Mouse (Mus musculus) hindbrain, embryonic 16.5 days (tissue): ENCODE data around the gene Galnt9. TPM values are rescaled to one million over a fixed set of nuclear protein-coding genes. Genes with fewer than 3 reads are reported as not detected.

Experiments
- ATAC-seq: fragments of 200-750 bp; cut with Nextera tagmentation; 2 replicates; pipeline ENCODE4 v1.8.0; 2017; ENCODE audit warnings: moderate TSS enrichment, moderate library complexity
- H3K27ac ChIP-seq: fragments of 300-500 bp; sonication (generic); 2 replicates; pipeline ENCODE4 v1.5.1; 2014; ENCODE audit warnings: low read depth, mild to moderate bottlenecking, control low read depth, low read length, moderate library complexity
- H3K27me3 ChIP-seq: fragments of 300-500 bp; sonication (generic); replicated peaks from 2 replicates; pipeline ENCODE4 v1.6.1; 2014; ENCODE audit warnings: low read length; ENCODE audit not compliant: control insufficient read depth, insufficient read depth
- H3K36me3 ChIP-seq: fragments of 300-500 bp; sonication (generic); 2 replicates; pipeline ENCODE4 v1.6.1; 2014; ENCODE audit warnings: mild to moderate bottlenecking, low read length, moderate library complexity, mixed read lengths; ENCODE audit not compliant: control insufficient read depth, insufficient read depth
- H3K4me1 ChIP-seq: fragments of 300-500 bp; sonication (generic); 2 replicates; pipeline ENCODE4 v1.6.1; 2014; ENCODE audit warnings: low read depth, low read length; ENCODE audit not compliant: control insufficient read depth, insufficient read depth
- H3K4me2 ChIP-seq: fragments of 300-500 bp; sonication (generic); 2 replicates; pipeline ENCODE4 v1.6.1; 2014; ENCODE audit warnings: mild to moderate bottlenecking, low read length, control low read depth, moderate library complexity
- H3K4me3 ChIP-seq: fragments of 300-500 bp; sonication (generic); 2 replicates; pipeline ENCODE4 v1.5.1; 2014; ENCODE audit warnings: mild to moderate bottlenecking, low read length, control low read depth, moderate library complexity
- H3K9ac ChIP-seq: fragments of 300-500 bp; sonication (generic); 2 replicates; pipeline ENCODE4 v1.6.1; 2014; ENCODE audit warnings: low read depth, mild to moderate bottlenecking, control low read depth, low read length, moderate library complexity
- H3K9me3 ChIP-seq: fragments of 300-500 bp; sonication (generic); 2 replicates; pipeline ENCODE4 v1.6.1; 2014; ENCODE audit warnings: mild to moderate bottlenecking, low read length, moderate library complexity; ENCODE audit not compliant: control insufficient read depth
- WGBS: fragments of 180-500 bp; shearing (Covaris S2); extraction: QIAGEN DNeasy Blood & Tissue Kit; methylation state at CpG from one replicate; pipeline ENCODE4 v1.1.7; 2014; 5-methylcytosine and 5-hydroxymethylcytosine counted together
- microRNA-seq: library from miRNA; unstranded; fragments of <30 nt; microRNA quantifications from one replicate; pipeline ENCODE4, GENCODE M21; 2017
- polyA plus RNA-seq: library from polyadenylated mRNA; unstranded; fragments of >200 nt; fragmentation: Nextera tagmentation; extraction: Ambion mirVana; gene quantifications from 2 replicates; pipeline ENCODE4 v1.2.1, GENCODE M21; 2015

Gene Galnt9
- polyA plus RNA-seq, 1 experiment from 2014 or later = 24.9 TPM

DNA sequence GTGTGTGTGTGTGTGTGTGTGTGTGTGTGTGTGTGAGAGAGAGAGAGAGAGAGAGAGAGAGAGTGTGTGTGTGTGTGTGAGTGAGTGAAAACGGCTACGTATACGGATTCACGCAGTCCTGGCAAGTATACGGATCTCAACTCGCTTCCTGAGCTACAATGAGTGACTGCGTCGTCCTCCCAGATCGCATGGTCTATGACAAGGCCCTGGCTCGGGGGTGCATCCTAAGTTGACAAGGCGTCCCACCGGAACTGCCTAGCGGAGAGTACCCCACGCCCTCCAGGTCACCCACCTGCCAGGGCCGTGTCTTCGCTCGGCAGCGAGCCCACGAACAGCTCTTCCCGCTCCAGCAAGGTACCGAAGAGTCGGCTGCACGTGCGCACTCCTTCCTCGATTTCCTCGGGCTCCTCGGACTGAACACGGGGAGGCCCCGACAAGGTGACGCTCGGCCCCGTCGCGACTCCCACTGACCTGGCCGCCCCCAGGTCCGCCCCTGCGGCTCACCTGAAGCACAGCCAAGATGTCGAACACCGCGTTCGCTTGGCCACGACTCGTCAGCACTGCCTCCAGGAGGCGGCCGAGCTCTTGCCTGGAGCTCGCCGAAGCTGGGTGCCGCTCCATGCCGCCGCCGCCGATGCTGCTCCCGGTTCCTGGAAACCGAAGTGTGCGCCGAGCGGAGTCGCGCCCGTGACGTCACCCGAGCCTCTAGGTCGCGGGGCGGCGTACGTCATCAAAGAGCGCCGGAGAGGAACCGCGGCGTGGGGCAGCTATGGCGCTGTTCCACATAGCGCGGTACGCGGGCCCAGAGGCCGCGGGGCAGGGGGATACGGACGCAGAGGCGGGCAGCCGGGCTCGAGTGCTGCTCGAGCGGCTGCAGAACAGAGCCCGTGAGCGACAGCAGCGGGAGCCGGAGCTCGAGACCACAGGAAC lies 108.8 kb downstream of the Galnt9 start, which contains the start of the genes Noc4l and Ddx51:
Noc4l (minus strand) TSS at position 699 of the 930 bp plus-strand sequence.
Ddx51 (plus strand) TSS at position 733 of the 930 bp plus-strand sequence.
- Histone ChIP-seq H3K27ac (peak within 1 kb of the TSS; percentile 54; the same call in 1 of the 2 replicates), H3K27me3 (no peaks in the 10 kb centered on the region), H3K4me3 (peak within 1 kb of the TSS; percentile 98), H3K9me3 (no peaks in the 10 kb centered on the region), H3K9ac (peak within 1 kb of the TSS; percentile 91), H3K4me1 (peaks cover 16% of the 10 kb centered on the region), H3K4me2 (peak within 1 kb of the TSS; percentile 95), H3K36me3 (peaks cover 50% of the 10 kb centered on the region)
- peak; percentile 83 for ATAC-seq
- 1% methylated on average over 88 of the region's 91 CpGs for WGBS

DNA sequence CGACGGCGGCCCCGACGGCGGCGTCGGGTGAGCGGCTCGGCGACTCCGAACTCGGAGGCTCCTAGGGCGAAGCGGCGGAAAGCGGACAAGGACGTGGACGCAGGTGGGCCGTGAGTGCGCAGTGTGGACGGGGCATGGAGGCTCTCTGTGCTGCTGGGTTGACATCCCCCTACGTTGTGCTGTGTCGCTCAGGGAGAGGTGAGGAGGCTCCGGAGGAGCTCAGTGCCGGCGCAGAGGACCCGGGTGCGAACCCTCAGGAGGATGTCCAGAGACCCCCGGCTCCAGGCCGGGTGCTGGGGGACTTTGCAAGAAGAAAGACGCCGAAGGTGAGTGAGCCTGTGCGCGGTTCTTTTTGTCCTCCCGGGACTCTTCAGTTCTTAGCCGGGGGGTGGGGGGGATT lies 109.5 kb downstream of the Galnt9 start:
- ATAC-seq = peak; percentile 40; the same call in 1 of the 2 replicates
- Histone ChIP-seq H3K4me3 (peak overlapping the region; percentile 98), H3K4me1 (peaks cover 16% of the 10 kb centered on the region), H3K4me2 (peak overlapping the region; percentile 92), H3K9ac (peak overlapping the region; percentile 91), H3K9me3 (no peaks in the 10 kb centered on the region), H3K36me3 (peaks cover 48% of the 10 kb centered on the region), H3K27me3 (no peaks in the 10 kb centered on the region), H3K27ac (peak overlapping the region; percentile 9; the same call in 1 of the 2 replicates)
- under 1% methylated on average over 37 of the region's 37 CpGs for WGBS

DNA sequence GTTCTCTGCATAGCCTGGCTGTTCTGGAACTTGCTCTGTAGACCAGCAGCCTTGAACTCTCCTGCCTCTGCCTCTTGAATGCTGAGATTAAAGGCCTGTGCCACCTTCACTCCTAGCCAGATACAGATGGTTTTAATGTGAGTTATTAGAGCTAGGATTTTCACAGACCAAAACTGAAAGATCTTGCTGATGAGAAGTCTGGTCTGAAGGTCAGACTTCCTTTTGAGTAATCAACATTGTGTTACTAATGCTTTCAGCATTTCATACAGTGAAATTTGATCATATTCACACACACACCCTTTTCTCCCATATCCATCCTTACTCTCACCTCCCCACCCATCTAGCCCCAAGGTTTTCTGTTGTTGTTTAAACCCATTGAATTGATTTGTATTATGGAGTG lies 115.5 kb downstream of the Galnt9 start:
- no peaks in the 10 kb centered on the region for H3K9me3 ChIP-seq
- H3K4me1 ChIP-seq = no peaks in the 10 kb centered on the region
- H3K4me2 ChIP-seq = no peak overlapping the region
- no peak overlapping the region for H3K27ac ChIP-seq
- no peak for ATAC-seq
- H3K36me3 ChIP-seq = peaks cover 45% of the 10 kb centered on the region
- H3K27me3 ChIP-seq = no peaks in the 10 kb centered on the region
- no peak overlapping the region for H3K9ac ChIP-seq
- H3K4me3 ChIP-seq = no peak overlapping the region

DNA sequence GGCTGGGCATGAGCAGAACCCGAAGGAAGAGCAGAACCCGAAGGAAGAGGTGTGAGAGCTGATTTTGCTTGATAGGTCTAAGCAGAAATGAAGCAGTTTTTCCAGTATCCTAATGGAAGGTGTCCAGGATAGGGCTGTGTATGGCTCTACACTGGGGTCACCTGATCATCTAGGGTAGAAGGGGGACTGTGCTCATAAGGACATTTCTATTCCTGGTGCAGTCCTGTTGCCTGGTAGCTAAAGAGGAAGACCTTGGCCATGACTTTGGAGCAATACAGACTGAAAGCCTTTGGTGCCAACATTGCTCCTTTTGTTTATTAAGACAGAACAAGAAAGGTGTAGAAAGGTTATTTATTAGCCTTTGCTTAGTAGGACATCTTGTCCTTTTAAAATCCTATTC lies 119.9 kb downstream of the Galnt9 start:
- no peak for ATAC-seq
- Histone ChIP-seq H3K4me3 (no peak overlapping the region), H3K4me1 (no peaks in the 10 kb centered on the region), H3K27me3 (no peaks in the 10 kb centered on the region), H3K9me3 (no peaks in the 10 kb centered on the region), H3K9ac (no peak overlapping the region), H3K4me2 (no peak overlapping the region), H3K36me3 (peaks cover 56% of the 10 kb centered on the region), H3K27ac (no peak overlapping the region)
- 98% methylated on average over 2 of the region's 2 CpGs for WGBS

DNA sequence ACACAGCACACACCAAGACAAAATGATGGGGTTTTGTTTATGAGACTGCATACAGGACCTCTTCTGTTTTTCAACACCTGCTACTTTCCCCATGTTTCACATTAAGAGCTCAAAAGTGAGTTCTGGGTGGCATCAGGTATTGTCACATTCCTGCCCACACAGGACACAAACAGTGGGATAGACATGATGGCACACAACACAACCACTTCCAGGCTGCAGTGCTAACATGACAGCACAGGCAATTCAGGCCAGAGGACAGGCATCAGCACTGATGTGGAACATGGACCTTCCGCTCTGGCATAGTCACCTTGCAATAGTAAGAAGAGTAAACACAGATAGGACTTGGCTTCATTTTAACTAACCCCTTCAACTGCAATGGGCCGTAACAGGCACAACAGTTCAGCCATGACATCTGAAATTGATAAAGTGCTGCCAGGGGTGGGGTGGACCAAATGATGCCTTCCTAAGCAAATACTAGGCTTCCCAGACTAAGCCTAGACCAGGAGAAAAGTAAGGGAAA lies 120.7 kb downstream of the Galnt9 start:
- H3K36me3 ChIP-seq = peaks cover 55% of the 10 kb centered on the region
- H3K4me1 ChIP-seq = no peaks in the 10 kb centered on the region
- no peak overlapping the region for H3K27ac ChIP-seq
- no peaks in the 10 kb centered on the region for H3K27me3 ChIP-seq
- H3K4me2 ChIP-seq = no peak overlapping the region
- H3K9ac ChIP-seq = no peak overlapping the region
- 96% methylated on average over 2 of the region's 2 CpGs for WGBS
- H3K9me3 ChIP-seq = no peaks in the 10 kb centered on the region
- no peak overlapping the region for H3K4me3 ChIP-seq
- no peak for ATAC-seq

DNA sequence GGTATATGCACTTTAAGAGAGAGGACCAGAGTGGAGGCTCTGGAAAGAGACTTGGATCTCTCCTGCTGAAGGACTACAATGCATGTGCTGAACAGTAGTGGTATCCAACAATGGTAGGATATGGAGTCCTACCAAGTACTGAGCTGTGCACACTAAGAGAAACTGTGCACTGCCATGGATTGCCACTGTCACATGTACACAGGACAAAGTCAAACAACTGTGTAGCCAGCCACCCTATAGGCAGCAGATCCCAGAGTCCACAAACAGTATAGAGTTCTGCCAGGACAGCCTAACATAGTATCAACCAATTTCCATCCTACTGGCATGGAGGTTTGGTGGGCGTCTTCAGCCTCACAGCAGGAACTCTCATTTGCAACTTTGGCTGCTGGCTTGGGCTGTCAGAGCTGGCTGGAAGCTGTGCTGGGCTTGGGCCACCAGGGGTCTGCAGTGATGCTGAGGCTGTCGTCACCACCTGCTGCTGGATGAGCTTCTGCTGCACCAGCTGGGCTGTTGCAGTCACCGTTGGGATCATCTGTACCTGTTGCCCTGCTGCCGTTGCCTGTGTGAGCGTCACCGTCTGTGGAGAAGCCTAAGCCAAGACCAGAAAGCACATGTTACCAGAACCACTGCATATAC lies 121.4 kb downstream of the Galnt9 start:
- no peak overlapping the region for H3K4me2 ChIP-seq
- ATAC-seq = no peak
- no peaks in the 10 kb centered on the region for H3K9me3 ChIP-seq
- peaks cover 63% of the 10 kb centered on the region for H3K36me3 ChIP-seq
- 51% methylated on average over 6 of the region's 6 CpGs for WGBS
- H3K4me1 ChIP-seq = no peaks in the 10 kb centered on the region
- no peak overlapping the region for H3K9ac ChIP-seq
- H3K27me3 ChIP-seq = no peaks in the 10 kb centered on the region
- no peak overlapping the region for H3K4me3 ChIP-seq
- H3K27ac ChIP-seq = no peak overlapping the region

Small RNAs within 50 kb of the gene (microRNA-seq; reads per million reads assigned to microRNA genes)
- 3.3 reads per million, percentile 9 among the genes with 10 or more reads in this experiment for gene Mir7026

Other genes with a start within 250 kb of the Galnt9 start
- gene P2rx2, start 201.1 kb upstream of the Galnt9 start, polyA plus RNA-seq = 13.0 and 15.5 TPM in 2 replicates
- not detected in 2 replicates for gene Lrcol1, start 199.6 kb upstream of the Galnt9 start, polyA plus RNA-seq
- 10.7 and 13.6 TPM in 2 replicates for gene Fbrsl1, start 95.9 kb upstream of the Galnt9 start, polyA plus RNA-seq
- 48.5 and 49.2 TPM in 2 replicates for gene Noc4l, start 109.1 kb downstream of the Galnt9 start, polyA plus RNA-seq
- 13.2 and 16.4 TPM in 2 replicates for gene Ddx51, start 109.1 kb downstream of the Galnt9 start, polyA plus RNA-seq
- 40.0 and 53.4 TPM in 2 replicates for gene Ep400, start 226.4 kb downstream of the Galnt9 start, polyA plus RNA-seq
- 19.8 and 23.2 TPM in 2 replicates for gene Pus1, start 236.3 kb downstream of the Galnt9 start, polyA plus RNA-seq